Mouse (Mus musculus): ENCODE data around the gene Plekhh3.

The Plekhh3 gene

GRCm38 (mm10) chr11:101170811-101171610 is at the start of gene Plekhh3:
Plekhh3 (minus strand) TSS chr11:101171351.
- DNase-seq (ENCODE audit: low spot score in 2 of 2): peak; percentile 78 to 89

GRCm38 (mm10) chr11:101220853-101221252 is 49.7 kb upstream of the Plekhh3 start:
- DNase-seq (ENCODE audit: low spot score in 2 of 2): no peak

- DNase-seq (ENCODE audit: low spot score in 2 of 2): peak; percentile 32 to 41
These were observed 47.4 kb upstream of the Plekhh3 start for GRCm38 (mm10) chr11:101218436-101219055.

- DNase-seq (ENCODE audit: low spot score in 2 of 2): no peak
These were observed 45.8 kb upstream of the Plekhh3 start for GRCm38 (mm10) chr11:101216936-101217335.

- DNase-seq (ENCODE audit: low spot score in 2 of 2): peak in 1 of 2 experiments; percentile 76
These were observed 40.8 kb upstream of the Plekhh3 start for GRCm38 (mm10) chr11:101211970-101212369.

GRCm38 (mm10) chr11:101200986-101201385 is 29.8 kb upstream of the Plekhh3 start:
- DNase-seq (ENCODE audit: low spot score in 2 of 2): peak; percentile 71 to 83

GRCm38 (mm10) chr11:101199555-101199954 is 28.4 kb upstream of the Plekhh3 start:
- no peak for DNase-seq (ENCODE audit: low spot score in 2 of 2)

- DNase-seq (ENCODE audit: low spot score in 2 of 2): no peak
These were observed 25.0 kb upstream of the Plekhh3 start for GRCm38 (mm10) chr11:101196175-101196574.

GRCm38 (mm10) chr11:101195571-101195970 is 24.4 kb upstream of the Plekhh3 start:
- no peak for DNase-seq (ENCODE audit: low spot score in 2 of 2)

- DNase-seq (ENCODE audit: low spot score in 2 of 2): no peak
These were observed 23.9 kb upstream of the Plekhh3 start for GRCm38 (mm10) chr11:101195101-101195500.

GRCm38 (mm10) chr11:101194643-101195042 is 23.5 kb upstream of the Plekhh3 start:
- DNase-seq (ENCODE audit: low spot score in 2 of 2): no peak

GRCm38 (mm10) chr11:101194137-101194536 is 23.0 kb upstream of the Plekhh3 start:
- no peak for DNase-seq (ENCODE audit: low spot score in 2 of 2)

- DNase-seq (ENCODE audit: low spot score in 2 of 2): no peak
These were observed 21.9 kb upstream of the Plekhh3 start for GRCm38 (mm10) chr11:101193076-101193475.

- DNase-seq (ENCODE audit: low spot score in 2 of 2): no peak
These were observed 21.5 kb upstream of the Plekhh3 start for GRCm38 (mm10) chr11:101192646-101193045.

GRCm38 (mm10) chr11:101191919-101192470 is 20.8 kb upstream of the Plekhh3 start:
- no peak for DNase-seq (ENCODE audit: low spot score in 2 of 2)

- no peak for DNase-seq (ENCODE audit: low spot score in 2 of 2)
These were observed 20.1 kb upstream of the Plekhh3 start for GRCm38 (mm10) chr11:101190913-101191907.

GRCm38 (mm10) chr11:101190181-101190912 is 19.2 kb upstream of the Plekhh3 start:
- no peak for DNase-seq (ENCODE audit: low spot score in 2 of 2)

GRCm38 (mm10) chr11:101189495-101190180 is 18.5 kb upstream of the Plekhh3 start:
- no peak for DNase-seq (ENCODE audit: low spot score in 2 of 2)

GRCm38 (mm10) chr11:101188166-101188805 is 17.1 kb upstream of the Plekhh3 start:
- DNase-seq (ENCODE audit: low spot score in 2 of 2): no peak

- no peak for DNase-seq (ENCODE audit: low spot score in 2 of 2)
These were observed 16.4 kb upstream of the Plekhh3 start for GRCm38 (mm10) chr11:101187541-101187940.
